Mouse (Mus musculus): ENCODE measurements around the gene Psmb10.
"Not testable (repeated sequence)": the region's sequence is repeated elsewhere in the genome, so short reads cannot be mapped to it uniquely, and the experiment has no call there.

The Psmb10 gene

GRCm38 (mm10) chr8:105938306-105938669, at the start of gene Psmb10:
Gene Psmb10, minus strand, starts transcription at chr8:105938444.
- Histone ChIP-seq H3K36me3 (ENCODE audit: control insufficient read depth, insufficient read depth, low read length, poor library complexity, severe bottlenecking) (no peaks in the 10 kb centered on the region), H3K27me3 (ENCODE audit: control insufficient read depth, insufficient read depth, low read length, poor library complexity, severe bottlenecking) (no peaks in the 10 kb centered on the region)
- peak; percentile 29 for DNase-seq (ENCODE audit: low read depth, low spot score)

DNA sequence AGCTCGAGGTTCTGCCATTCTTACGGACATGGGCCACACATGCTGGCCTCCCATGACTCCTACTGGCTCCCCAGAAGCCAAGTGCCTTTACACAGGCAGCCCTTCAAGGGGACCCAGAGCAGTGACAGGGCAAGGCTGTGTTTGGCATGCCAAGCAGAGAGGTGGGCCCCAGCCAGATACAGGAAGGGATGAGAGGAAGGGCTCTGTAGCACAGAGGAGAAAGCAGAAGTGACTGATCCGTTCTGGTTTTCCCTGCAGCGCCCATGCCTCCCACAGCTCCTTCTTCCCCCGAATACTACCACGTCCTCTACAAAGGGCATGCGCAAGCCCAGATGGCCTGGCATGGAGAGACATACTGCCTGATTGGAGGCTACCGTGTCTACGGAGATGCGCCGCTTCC, 45.2 kb upstream of the Psmb10 start:
- DNase-seq (ENCODE audit: low read depth, low spot score); H3K27me3 ChIP-seq (ENCODE audit: control insufficient read depth, insufficient read depth, low read length, poor library complexity, severe bottlenecking); H3K36me3 ChIP-seq (ENCODE audit: control insufficient read depth, insufficient read depth, low read length, poor library complexity, severe bottlenecking): not testable (repeated sequence)

DNA sequence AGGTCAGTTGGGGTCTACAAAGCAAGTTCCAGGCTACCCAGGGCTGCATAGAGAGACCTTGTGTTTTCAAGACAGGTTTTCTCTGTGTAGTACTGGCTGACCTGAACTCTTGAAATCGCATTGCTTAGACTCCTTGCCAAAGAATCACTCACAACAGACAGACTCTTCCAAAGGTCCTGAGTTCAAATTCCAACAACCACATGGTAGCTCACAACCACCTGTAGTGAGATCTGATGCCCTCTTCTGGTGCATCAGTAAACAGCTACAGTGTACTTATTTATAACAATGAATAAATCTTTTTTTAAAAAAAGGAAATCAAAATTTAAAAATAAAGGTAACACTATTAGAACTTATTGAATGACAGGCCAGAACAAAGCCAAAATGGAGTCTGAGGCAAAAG, 42.9 kb upstream of the Psmb10 start:
- DNase-seq (ENCODE audit: low read depth, low spot score) = no peak
- H3K36me3 ChIP-seq (ENCODE audit: control insufficient read depth, insufficient read depth, low read length, poor library complexity, severe bottlenecking) = no peaks in the 10 kb centered on the region
- no peaks in the 10 kb centered on the region for H3K27me3 ChIP-seq (ENCODE audit: control insufficient read depth, insufficient read depth, low read length, poor library complexity, severe bottlenecking)

DNA sequence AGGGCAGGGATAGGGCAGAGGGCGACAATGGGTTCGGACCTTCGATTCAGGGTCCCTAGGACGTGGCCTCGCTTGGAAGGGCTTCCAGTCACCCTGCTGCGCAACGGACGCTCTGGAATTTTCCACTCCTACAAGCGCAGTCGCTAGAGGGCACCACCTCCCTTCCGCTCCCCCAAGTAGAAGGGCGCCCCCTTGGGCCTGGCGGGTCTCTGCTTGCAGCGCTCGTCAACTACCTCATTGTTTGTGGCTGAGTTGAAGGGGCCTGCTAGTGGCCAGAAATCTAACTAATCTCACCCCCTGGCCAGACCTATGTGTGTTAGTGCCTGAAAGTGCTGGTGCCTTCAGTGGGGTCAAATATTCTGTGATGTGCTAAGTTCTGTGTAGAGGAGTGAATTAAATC, 41.1 kb upstream of the Psmb10 start, which contains the start of gene Dpep3:
Gene Dpep3, minus strand, starts transcription at position 105 of the 400 bp plus-strand sequence.
- Histone ChIP-seq H3K27me3 (ENCODE audit: control insufficient read depth, insufficient read depth, low read length, poor library complexity, severe bottlenecking) (no peaks in the 10 kb centered on the region), H3K36me3 (ENCODE audit: control insufficient read depth, insufficient read depth, low read length, poor library complexity, severe bottlenecking) (no peaks in the 10 kb centered on the region)
- DNase-seq (ENCODE audit: low read depth, low spot score) = no peak

GRCm38 (mm10) chr8:105975363-105975762, 37.1 kb upstream of the Psmb10 start:
- H3K36me3 ChIP-seq (ENCODE audit: control insufficient read depth, insufficient read depth, low read length, poor library complexity, severe bottlenecking) = no peaks in the 10 kb centered on the region
- H3K27me3 ChIP-seq (ENCODE audit: control insufficient read depth, insufficient read depth, low read length, poor library complexity, severe bottlenecking) = no peaks in the 10 kb centered on the region
- DNase-seq (ENCODE audit: low read depth, low spot score) = no peak

DNA sequence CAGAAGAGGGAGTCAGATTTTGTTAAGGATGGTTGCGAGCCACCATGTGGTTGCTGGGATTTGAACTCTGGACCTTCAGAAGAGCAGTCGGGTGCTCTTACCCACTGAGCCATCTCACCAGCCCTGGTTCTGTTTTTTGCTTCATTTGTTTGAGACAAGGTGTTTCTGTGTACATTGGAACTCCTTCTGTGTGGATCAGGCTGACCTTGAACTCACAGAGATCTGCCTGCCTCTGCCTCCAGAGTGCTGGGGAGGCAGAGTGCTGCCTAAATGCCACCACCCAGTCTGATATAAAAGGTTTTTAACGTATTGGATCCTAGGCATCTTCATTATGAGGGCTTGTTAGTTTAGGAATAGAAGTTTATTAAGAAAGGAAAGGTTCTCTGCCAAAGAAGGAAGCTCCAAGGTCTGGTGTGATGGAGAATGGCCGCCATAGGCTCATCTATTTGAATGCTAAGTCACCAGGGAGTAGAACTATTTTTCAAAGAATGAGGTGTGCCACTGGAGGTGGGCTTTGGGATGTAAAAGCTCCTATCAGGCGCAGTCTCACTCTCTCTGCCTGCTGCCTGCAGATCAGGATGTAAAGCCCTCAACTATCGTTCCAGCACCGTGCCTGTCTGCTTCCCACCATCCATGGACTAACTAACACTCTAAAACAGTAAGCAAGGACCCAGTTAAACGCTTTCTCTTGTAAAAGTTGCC, 32.9 kb upstream of the Psmb10 start:
- H3K27me3 ChIP-seq (ENCODE audit: control insufficient read depth, insufficient read depth, low read length, poor library complexity, severe bottlenecking) = no peaks in the 10 kb centered on the region
- no peaks in the 10 kb centered on the region for H3K36me3 ChIP-seq (ENCODE audit: control insufficient read depth, insufficient read depth, low read length, poor library complexity, severe bottlenecking)
- no peak for DNase-seq (ENCODE audit: low read depth, low spot score)

- Histone ChIP-seq H3K27me3 (ENCODE audit: control insufficient read depth, insufficient read depth, low read length, poor library complexity, severe bottlenecking) (no peaks in the 10 kb centered on the region), H3K36me3 (ENCODE audit: control insufficient read depth, insufficient read depth, low read length, poor library complexity, severe bottlenecking) (no peaks in the 10 kb centered on the region)
- DNase-seq (ENCODE audit: low read depth, low spot score) = no peak
Observed at GRCm38 (mm10) chr8:105969367-105969766, 31.1 kb upstream of the Psmb10 start.

DNA sequence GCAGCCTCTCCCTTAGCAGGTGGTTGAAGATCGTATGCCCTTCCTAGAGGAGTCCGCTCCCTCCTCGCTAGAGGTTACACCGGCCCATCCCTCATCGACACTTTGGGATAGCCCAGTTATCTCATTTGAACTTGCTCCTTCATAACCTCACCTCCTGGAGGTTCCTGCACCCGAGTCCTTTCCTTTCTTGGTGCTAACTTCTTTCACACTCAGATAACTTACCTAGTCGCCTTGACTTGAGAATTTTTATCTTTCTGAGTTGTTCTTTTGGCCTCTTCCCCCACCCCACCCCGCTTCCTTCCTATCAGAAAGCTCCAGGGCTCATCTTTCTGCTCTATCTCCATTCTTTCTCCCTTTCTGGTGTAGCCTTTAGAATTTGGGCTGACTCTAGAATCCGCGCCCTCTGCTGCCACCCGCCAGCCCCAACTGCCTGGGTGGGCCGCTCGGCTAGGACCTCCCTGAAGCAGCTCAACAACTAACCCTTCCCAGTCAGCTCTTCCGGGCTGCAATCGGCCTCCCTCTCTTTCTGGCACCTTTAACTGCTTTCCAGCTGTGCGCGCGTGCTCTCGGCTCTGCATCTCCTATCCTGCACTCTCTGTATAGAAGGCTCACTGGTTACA, 28.6 kb upstream of the Psmb10 start:
- H3K27me3 ChIP-seq (ENCODE audit: control insufficient read depth, insufficient read depth, low read length, poor library complexity, severe bottlenecking) = no peaks in the 10 kb centered on the region
- DNase-seq (ENCODE audit: low read depth, low spot score) = no peak

DNA sequence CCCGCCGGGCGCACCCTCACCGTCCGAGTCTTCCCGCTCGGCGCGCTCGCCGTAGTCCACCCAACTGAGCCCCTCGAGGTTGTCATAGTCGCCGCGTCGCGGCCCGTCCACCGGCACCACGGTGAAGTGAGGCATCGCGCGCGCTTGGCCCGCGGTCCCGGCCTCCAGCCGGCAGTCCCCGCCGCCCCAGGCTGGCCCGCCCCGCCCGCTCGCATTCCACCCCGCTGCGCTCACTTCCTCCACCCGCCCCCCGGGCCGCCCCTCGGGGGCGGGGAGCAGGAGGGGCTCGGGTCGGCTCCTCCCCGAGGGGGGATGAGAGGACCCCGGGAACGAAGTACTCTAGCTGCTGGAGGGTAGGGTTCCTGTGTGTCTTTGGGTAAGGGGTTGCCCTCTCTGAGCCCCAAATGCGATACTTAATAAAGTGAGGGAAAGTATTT, 27.7 kb upstream of the Psmb10 start, which contains the start of gene Slc12a4:
Gene Slc12a4, minus strand, starts transcription at position 193 of the 437 bp plus-strand sequence.
- H3K36me3 ChIP-seq (ENCODE audit: control insufficient read depth, insufficient read depth, low read length, poor library complexity, severe bottlenecking) = no peaks in the 10 kb centered on the region
- H3K27me3 ChIP-seq (ENCODE audit: control insufficient read depth, insufficient read depth, low read length, poor library complexity, severe bottlenecking) = no peaks in the 10 kb centered on the region
- DNase-seq (ENCODE audit: low read depth, low spot score) = peak; percentile 75

More for the DNA sequence above, 28.6 kb upstream of the Psmb10 start:
- H3K36me3 ChIP-seq (ENCODE audit: control insufficient read depth, insufficient read depth, low read length, poor library complexity, severe bottlenecking) = no peaks in the 10 kb centered on the region

GRCm38 (mm10) chr8:105965266-105965904, 27.1 kb upstream of the Psmb10 start:
- peak; percentile 33 for DNase-seq (ENCODE audit: low read depth, low spot score)
- Histone ChIP-seq H3K36me3 (ENCODE audit: control insufficient read depth, insufficient read depth, low read length, poor library complexity, severe bottlenecking) (no peaks in the 10 kb centered on the region), H3K27me3 (ENCODE audit: control insufficient read depth, insufficient read depth, low read length, poor library complexity, severe bottlenecking) (no peaks in the 10 kb centered on the region)

- Histone ChIP-seq H3K36me3 (ENCODE audit: control insufficient read depth, insufficient read depth, low read length, poor library complexity, severe bottlenecking) (no peaks in the 10 kb centered on the region), H3K27me3 (ENCODE audit: control insufficient read depth, insufficient read depth, low read length, poor library complexity, severe bottlenecking) (no peaks in the 10 kb centered on the region)
- no peak for DNase-seq (ENCODE audit: low read depth, low spot score)
Observed at GRCm38 (mm10) chr8:105964506-105965265, 26.4 kb upstream of the Psmb10 start.

GRCm38 (mm10) chr8:105961536-105961935, 23.3 kb upstream of the Psmb10 start:
- no peaks in the 10 kb centered on the region for H3K27me3 ChIP-seq (ENCODE audit: control insufficient read depth, insufficient read depth, low read length, poor library complexity, severe bottlenecking)
- DNase-seq (ENCODE audit: low read depth, low spot score) = no peak

GRCm38 (mm10) chr8:105961101-105961500, 22.9 kb upstream of the Psmb10 start:
- Histone ChIP-seq H3K27me3 (ENCODE audit: control insufficient read depth, insufficient read depth, low read length, poor library complexity, severe bottlenecking) (no peaks in the 10 kb centered on the region), H3K36me3 (ENCODE audit: control insufficient read depth, insufficient read depth, low read length, poor library complexity, severe bottlenecking) (no peaks in the 10 kb centered on the region)
- DNase-seq (ENCODE audit: low read depth, low spot score) = no peak

More at GRCm38 (mm10) chr8:105961536-105961935, 23.3 kb upstream of the Psmb10 start:
- no peaks in the 10 kb centered on the region for H3K36me3 ChIP-seq (ENCODE audit: control insufficient read depth, insufficient read depth, low read length, poor library complexity, severe bottlenecking)

DNA sequence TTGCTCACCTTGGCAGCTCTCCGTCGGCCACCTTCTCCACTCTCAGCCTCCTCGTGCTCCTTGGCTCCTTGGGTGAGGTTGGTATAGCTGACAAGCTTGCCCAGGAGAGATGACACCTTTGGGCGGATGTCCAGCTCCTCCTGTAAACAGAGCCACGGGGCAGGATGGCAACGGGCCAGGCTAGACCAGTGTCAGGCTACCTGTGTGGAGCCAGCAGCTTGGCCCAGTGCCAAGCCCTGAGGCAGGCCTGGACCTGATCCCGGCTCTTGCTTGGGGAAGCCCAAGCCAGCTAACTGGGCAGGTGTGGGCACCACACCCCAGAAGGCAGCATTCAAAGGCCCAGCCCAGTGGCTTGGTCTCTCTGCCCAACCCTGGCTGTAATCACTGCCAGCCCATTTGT, 21.1 kb upstream of the Psmb10 start:
- no peak for DNase-seq (ENCODE audit: low read depth, low spot score)
- Histone ChIP-seq H3K36me3 (ENCODE audit: control insufficient read depth, insufficient read depth, low read length, poor library complexity, severe bottlenecking) (no peaks in the 10 kb centered on the region), H3K27me3 (ENCODE audit: control insufficient read depth, insufficient read depth, low read length, poor library complexity, severe bottlenecking) (no peaks in the 10 kb centered on the region)
